Mouse (Mus musculus): ENCODE measurements around the gene Gm5286. TPM values are rescaled to one million over a fixed set of nuclear protein-coding genes. Genes with fewer than 3 reads are reported as not detected.
"Not testable (repeated sequence)": the region's sequence is repeated elsewhere in the genome, so short reads cannot be mapped to it uniquely, and the experiment has no call there.

Gene Gm5286
- not detected in 2 replicates for polyA plus RNA-seq (2015; fragmentation: Nextera tagmentation; extraction: Ambion mirVana)

- not testable (repeated sequence) for H3K9me3 ChIP-seq (replicated peaks; ENCODE audit: control insufficient read depth, low read length); H3K27me3 ChIP-seq (ENCODE audit: control insufficient read depth, insufficient read depth, low read length); H3K27ac ChIP-seq (ENCODE audit: low read length); H3K9ac ChIP-seq (ENCODE audit: low read length); H3K36me3 ChIP-seq (ENCODE audit: control insufficient read depth, insufficient read depth); ATAC-seq (replicated peaks; ENCODE audit: extremely low read depth, insufficient read depth, low FRiP score); H3K4me2 ChIP-seq (ENCODE audit: low read depth, low read length); H3K4me3 ChIP-seq (ENCODE audit: low read length); H3K4me1 ChIP-seq (ENCODE audit: control insufficient read depth, insufficient read depth, low read length)
- WGBS: 84% methylated on average over 2 of the region's 4 CpGs
Measured at GRCm38 (mm10) chr3:94196414-94196813, at the start of gene Gm5286. Gm5286 (plus strand) TSS chr3:94196714.

GRCm38 (mm10) chr3:94167351-94167750 is 29.2 kb upstream of the Gm5286 start:
- not testable (repeated sequence) for ATAC-seq (replicated peaks; ENCODE audit: extremely low read depth, insufficient read depth, low FRiP score); H3K9me3 ChIP-seq (replicated peaks; ENCODE audit: control insufficient read depth, low read length); H3K36me3 ChIP-seq (ENCODE audit: control insufficient read depth, insufficient read depth); H3K4me2 ChIP-seq (ENCODE audit: low read depth, low read length); H3K27me3 ChIP-seq (ENCODE audit: control insufficient read depth, insufficient read depth, low read length); H3K27ac ChIP-seq (ENCODE audit: low read length); H3K4me3 ChIP-seq (ENCODE audit: low read length); H3K4me1 ChIP-seq (ENCODE audit: control insufficient read depth, insufficient read depth, low read length); H3K9ac ChIP-seq (ENCODE audit: low read length)

- not testable (repeated sequence) for H3K9me3 ChIP-seq (replicated peaks; ENCODE audit: control insufficient read depth, low read length); H3K36me3 ChIP-seq (ENCODE audit: control insufficient read depth, insufficient read depth); H3K4me3 ChIP-seq (ENCODE audit: low read length); H3K4me2 ChIP-seq (ENCODE audit: low read depth, low read length); H3K9ac ChIP-seq (ENCODE audit: low read length); ATAC-seq (replicated peaks; ENCODE audit: extremely low read depth, insufficient read depth, low FRiP score); H3K4me1 ChIP-seq (ENCODE audit: control insufficient read depth, insufficient read depth, low read length); H3K27ac ChIP-seq (ENCODE audit: low read length); H3K27me3 ChIP-seq (ENCODE audit: control insufficient read depth, insufficient read depth, low read length)
- 74% methylated on average over 1 of the region's 1 CpGs for WGBS
Measured at GRCm38 (mm10) chr3:94178093-94178492, 18.4 kb upstream of the Gm5286 start, which contains the start of gene Gm10696. Gm10696 (minus strand) TSS chr3:94178193.

Other genes starting within 250 kb of the Gm5286 start
- gene Tdpoz5, start 235.4 kb upstream of the Gm5286 start, polyA plus RNA-seq (2015; fragmentation: Nextera tagmentation; extraction: Ambion mirVana): not detected in 2 replicates
- not detected in 2 replicates for gene Gm9125, start 141.8 kb upstream of the Gm5286 start, polyA plus RNA-seq (2015; fragmentation: Nextera tagmentation; extraction: Ambion mirVana)
- gene Gm10697, start 124.1 kb upstream of the Gm5286 start, polyA plus RNA-seq (2015; fragmentation: Nextera tagmentation; extraction: Ambion mirVana): not detected in 2 replicates
- gene Gm10696, start 18.5 kb upstream of the Gm5286 start, polyA plus RNA-seq (2015; fragmentation: Nextera tagmentation; extraction: Ambion mirVana): not detected in 2 replicates
- not detected in 2 replicates for gene Gm4778, start 67.3 kb downstream of the Gm5286 start, polyA plus RNA-seq (2015; fragmentation: Nextera tagmentation; extraction: Ambion mirVana)
- gene Them4, start 113.4 kb downstream of the Gm5286 start, polyA plus RNA-seq (2015; fragmentation: Nextera tagmentation; extraction: Ambion mirVana): 12.4 and 13.0 TPM in 2 replicates
- 0.14 TPM in 1 of 2 replicates, not detected in the other for gene Them5, start 145.4 kb downstream of the Gm5286 start, polyA plus RNA-seq (2015; fragmentation: Nextera tagmentation; extraction: Ambion mirVana)
- 0.22 and 0.54 TPM in 2 replicates for gene C2cd4d, start 165.7 kb downstream of the Gm5286 start, polyA plus RNA-seq (2015; fragmentation: Nextera tagmentation; extraction: Ambion mirVana)
- 10.1 and 15.1 TPM in 2 replicates for gene Rorc, start 176.1 kb downstream of the Gm5286 start, polyA plus RNA-seq (2015; fragmentation: Nextera tagmentation; extraction: Ambion mirVana)
- 0.27 and 0.46 TPM in 2 replicates for gene Lingo4, start 201.8 kb downstream of the Gm5286 start, polyA plus RNA-seq (2015; fragmentation: Nextera tagmentation; extraction: Ambion mirVana)
- gene Tdrkh, start 216.6 kb downstream of the Gm5286 start, polyA plus RNA-seq (2015; fragmentation: Nextera tagmentation; extraction: Ambion mirVana): 10.1 and 12.2 TPM in 2 replicates
- 64.6 and 71.6 TPM in 2 replicates for gene Mrpl9, start 246.6 kb downstream of the Gm5286 start, polyA plus RNA-seq (2015; fragmentation: Nextera tagmentation; extraction: Ambion mirVana)
- 0.49 and 0.72 TPM in 2 replicates for gene Oaz3, start 247.2 kb downstream of the Gm5286 start, polyA plus RNA-seq (2015; fragmentation: Nextera tagmentation; extraction: Ambion mirVana)